Mouse (Mus musculus) 416B (cell line): Measurements from ENCODE around the gene Pmpcb.
"Not testable (repeated sequence)": the region's sequence is repeated elsewhere in the genome, so short reads cannot be mapped to it uniquely, and the experiment has no call there.

Source experiments
- DNase-seq: peaks from one replicate; pipeline ENCODE4 v3.0.0; 2011; ENCODE audit warnings: low read depth

The Pmpcb gene

DNA sequence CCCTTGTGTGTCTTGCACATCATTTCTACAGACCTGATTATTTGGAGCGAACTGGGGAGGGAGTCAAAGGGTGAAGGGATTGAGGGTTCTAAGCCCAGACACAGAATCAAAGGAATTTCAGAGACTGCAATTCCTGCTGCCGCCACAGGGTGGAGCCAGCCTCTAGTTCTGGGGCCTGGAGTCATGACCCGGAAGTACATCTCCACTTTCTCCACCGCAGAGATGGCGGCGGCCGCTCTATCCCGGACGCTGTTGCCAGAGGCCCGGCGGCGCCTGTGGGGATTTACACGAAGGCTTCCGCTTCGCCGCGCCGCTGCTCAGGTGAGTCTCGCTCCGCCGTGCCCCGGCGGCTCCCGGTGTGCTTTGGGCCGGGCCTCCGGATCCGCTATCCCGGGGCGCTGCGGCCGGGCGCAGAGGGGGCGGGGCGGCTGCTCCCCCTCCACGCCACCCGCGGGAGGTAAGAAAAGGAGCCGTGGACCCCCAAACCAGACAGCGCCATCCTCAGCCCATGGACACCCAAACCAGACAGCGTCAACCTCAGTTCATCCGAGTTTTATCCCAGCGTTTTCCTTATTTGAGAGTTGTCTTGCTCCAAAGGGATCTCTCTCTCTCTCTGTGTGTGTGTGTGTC, at the start of gene Pmpcb:
Gene Pmpcb (plus strand): TSS at position 186 of the 630 bp plus-strand sequence.
- peak; percentile 88 for DNase-seq

- peak; percentile 28 for DNase-seq
Observed at GRCm38 (mm10) chr5:21692230-21692629, 44.7 kb upstream of the Pmpcb start.

DNA sequence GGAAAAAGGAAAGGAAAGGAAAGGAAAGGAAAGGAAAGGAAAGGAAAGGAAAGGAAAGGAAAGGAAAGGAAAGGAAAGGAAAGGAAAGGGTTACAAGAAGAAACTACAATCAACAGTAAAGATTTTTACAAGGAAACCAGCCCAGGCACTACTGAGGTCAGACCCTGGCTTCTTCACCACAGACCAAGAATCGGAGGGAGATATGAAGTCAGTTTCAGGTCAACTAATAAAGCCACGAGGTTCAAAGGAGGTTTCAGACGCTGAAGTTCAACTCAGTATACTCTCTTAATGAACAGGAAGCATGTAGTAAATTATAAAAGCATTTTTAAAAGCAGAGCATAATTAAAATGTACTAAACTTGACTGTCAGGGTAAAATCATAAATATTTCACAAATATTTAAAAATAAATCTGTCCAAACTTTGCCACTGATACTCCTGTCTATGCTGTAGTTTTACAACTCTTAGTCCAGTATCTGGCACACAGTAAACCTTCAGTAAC, 43.5 kb upstream of the Pmpcb start:
- DNase-seq, result no peak

- DNase-seq, result peak; percentile 47
Observed at GRCm38 (mm10) chr5:21694854-21695490, 42.0 kb upstream of the Pmpcb start.

DNA sequence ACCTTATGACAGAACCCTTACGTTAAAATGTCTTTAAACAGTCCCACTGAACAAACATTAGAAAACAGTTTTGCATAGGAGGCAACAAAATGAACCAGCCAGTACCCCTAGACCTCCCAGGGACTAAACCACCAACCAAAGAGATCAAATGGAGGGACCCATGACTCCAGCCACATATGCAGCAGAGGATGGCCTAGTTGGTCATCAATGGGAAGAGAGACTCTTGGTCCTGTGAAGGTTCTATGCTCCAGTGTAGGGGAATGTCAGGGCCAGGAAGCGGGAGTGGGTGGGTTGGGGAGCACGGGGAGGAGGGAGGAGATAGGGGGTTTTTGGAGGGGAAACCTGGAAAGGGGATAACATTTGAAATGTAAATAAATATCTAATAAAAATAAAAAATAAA, 37.4 kb upstream of the Pmpcb start:
- not testable (repeated sequence) for DNase-seq

DNA sequence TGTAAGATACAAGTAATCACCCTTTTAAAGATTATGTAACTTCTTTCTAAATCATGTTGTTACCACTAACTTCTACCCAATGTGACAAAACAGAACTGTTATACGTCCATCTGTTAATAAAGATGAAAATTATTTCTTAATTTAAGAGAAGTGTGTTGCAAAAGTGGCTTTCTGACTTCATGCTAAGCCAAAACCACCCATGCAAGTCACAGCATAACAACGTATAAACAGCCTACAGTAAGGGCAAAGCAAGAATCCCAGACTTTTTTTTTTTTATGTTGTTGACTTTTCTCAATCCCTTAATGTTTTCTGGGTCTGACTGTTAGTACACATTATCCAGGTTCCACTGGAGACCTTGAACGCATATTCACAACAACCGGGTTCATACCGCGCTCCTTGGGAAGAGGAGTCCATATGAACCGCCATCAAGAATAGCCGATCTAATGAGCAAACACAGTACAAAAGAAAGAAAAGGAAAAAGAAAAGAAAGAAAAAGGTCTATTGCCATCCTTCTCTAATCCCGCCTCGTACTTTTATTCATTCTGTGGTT, 36.6 kb upstream of the Pmpcb start:
- DNase-seq, result peak; percentile 32

- no peak for DNase-seq
Observed at GRCm38 (mm10) chr5:21700934-21701333, 36.0 kb upstream of the Pmpcb start.

DNA sequence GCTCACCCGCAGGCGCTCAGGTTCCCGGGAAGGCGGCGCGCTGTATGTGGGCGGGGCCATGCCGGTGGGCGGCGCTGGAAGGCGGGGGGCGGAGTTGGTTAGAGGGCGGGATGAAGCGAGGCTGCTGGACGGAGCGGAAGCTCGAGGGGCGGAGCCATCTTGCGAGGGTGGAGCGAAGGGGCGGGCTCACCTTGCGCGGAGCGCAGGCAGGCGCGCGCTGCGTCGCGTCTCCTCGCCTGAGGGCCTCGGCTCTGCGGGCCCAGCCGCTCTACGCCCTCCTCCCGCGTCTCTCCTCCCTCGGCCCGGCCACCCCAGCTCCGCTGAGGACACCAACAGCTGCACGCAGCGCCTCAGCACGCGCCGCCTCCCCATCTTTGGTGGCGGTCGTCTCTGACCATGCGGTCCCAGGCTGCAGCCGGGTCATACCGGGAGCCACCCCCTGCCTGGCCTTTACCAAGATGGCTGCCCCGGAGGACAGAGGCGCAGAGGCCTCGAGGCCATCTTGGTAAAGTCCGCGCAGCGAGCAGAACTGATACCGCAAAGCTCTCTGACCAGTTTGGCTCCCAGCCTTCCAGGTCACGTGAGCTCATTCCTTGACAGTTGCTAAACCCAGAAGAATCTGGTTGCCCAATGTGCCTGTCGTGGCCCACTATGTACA, 35.5 kb upstream of the Pmpcb start, which contains the start of gene Napepld:
Gene Napepld (minus strand): TSS at position 46 of the 658 bp plus-strand sequence.
- DNase-seq, result peak; percentile 97

- no peak for DNase-seq
Observed at GRCm38 (mm10) chr5:21702009-21702364, 35.0 kb upstream of the Pmpcb start.

GRCm38 (mm10) chr5:21702873-21703475, 34.0 kb upstream of the Pmpcb start:
- no peak for DNase-seq

GRCm38 (mm10) chr5:21703708-21704107, 33.2 kb upstream of the Pmpcb start:
- no peak for DNase-seq

DNA sequence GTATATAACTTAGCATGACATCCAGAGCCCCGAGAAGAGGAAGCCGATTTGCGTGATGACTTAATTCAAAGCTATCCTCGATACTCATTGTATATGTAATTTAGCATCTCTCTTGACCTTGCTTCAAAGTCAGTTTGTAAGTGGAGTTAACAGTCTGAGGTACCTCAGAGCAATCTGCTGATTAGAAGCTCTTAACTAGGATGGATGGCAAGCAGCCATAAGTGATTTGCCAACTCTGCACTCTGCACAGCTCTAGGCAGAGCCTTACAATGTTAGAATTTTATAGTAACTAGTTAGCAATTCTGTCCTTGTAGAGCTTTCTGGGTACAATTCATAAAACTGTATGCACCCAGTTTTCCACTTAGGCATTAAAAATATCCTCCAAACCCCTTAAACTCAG, 30.4 kb upstream of the Pmpcb start:
- DNase-seq, result no peak

DNA sequence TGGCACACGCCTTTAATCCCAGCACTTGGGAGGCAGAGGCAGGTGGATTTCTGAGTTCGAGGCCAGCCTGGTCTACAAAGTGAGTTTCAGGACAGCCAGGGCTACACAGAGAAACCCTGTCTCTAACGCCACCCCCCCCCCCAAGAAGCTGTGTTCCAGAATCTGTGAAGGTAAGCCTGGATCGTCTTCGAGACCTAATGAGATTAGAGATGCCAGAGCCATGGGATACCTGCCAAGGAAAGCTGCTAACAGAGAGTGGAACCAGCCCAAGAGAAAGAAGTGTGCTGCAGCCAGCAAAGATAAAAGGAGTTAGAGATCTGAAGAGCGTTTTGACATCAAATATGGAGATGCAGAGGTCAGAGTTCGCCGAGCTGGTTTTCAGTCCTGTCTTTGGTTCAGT, 28.9 kb upstream of the Pmpcb start:
- DNase-seq, result not testable (repeated sequence)

- no peak for DNase-seq
Observed at GRCm38 (mm10) chr5:21712127-21712715, 24.7 kb upstream of the Pmpcb start.

DNA sequence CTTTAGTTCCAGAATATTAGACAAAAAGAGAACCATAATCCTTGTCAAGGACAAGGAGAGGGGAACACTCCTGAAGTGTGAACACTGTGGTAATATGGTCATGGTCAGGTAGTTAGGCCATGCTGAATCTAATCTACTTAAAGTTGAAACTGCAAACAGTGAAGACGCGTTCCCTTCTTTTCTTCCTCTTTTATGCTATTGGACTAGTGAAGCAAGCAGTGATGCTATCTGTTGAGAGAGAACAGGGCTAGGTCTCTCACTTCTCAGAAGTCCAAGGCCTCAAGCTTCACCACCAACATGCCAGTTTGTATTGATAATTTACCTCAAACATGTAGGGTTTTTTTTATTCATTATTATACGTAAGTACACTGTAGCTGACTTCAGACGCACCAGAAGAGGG, 22.5 kb upstream of the Pmpcb start:
- no peak for DNase-seq

GRCm38 (mm10) chr5:21717165-21717715, 19.7 kb upstream of the Pmpcb start:
- DNase-seq, result no peak

DNA sequence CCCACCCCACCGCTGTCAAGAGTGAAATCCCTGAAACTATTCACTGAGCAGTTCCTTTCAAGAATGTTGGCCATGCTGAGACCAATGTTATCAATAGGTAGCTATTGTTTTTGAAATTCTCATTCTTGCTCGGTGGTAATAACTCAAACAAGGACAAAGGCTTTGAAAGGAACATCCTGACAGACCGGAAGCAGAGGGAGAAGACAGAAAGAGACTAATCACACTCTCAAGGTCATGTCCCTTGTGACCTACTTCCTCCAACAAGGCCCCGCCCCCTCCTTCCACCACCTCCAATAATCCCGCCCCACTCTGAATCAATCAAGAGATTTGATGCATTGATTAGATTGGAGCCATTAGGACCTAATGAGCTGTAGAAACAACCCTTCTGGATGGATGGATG, 18.4 kb upstream of the Pmpcb start:
- DNase-seq, result no peak

DNA sequence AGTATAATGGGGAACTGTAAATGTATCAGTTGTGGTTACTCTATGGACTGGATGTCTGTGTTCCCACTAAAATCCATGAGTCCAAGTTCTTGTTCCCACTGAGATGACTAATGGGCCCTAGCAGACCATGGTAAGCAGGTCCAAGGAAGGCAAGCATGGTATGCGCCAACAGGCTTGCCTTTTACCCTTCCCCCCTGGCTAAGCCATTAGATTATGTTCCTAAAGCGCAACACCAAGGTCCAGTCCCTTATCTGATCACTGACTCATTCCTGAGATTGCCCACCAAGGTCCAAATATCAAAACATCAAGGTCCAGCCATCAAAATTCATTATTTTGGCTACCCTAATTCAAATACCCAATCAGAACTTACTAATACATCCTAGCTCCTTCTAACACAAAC, 17.7 kb upstream of the Pmpcb start:
- no peak for DNase-seq

DNA sequence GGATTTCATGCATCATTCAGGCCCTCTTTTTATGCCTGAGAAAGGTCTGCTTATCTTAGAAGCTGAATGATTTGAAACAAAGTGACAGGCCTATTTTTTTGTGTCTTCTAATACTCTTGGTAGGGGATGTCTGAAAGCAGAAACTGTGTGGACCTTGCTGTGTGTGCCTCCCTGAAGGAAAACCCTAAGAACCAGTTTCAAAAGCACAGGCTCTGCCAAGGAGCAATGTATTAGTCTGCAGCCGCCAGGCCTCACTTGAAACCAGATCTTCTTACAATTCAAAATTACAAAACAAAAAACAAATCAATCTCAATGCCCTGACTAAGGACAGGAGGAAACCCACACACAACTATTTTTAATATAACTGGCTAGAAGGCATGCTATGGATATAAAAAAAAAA, 12.5 kb upstream of the Pmpcb start:
- DNase-seq, result no peak

GRCm38 (mm10) chr5:21724872-21725271, 12.1 kb upstream of the Pmpcb start:
- no peak for DNase-seq

DNA sequence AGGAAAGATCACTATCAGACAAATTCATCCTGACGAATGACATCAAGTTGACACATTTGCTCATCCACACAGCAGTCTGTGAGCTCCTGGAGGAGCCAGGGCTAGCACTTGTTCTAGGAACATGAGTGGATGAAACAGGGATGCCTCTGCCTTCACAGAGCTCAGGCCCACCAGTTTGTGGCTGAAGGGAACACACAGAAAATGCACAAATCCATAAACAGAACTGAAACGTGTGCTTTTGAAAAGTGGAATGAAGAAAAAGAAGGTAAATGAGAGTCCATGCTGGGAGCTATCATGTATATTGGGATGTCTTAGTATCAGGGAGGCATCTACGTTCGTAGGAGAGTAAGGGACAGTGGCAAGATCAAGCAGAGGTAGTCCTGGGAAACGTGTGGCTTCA, 7.8 kb upstream of the Pmpcb start:
- no peak for DNase-seq
